Mouse (Mus musculus): ENCODE results near the gene Tmem251.

Tmem251 gene

DNA sequence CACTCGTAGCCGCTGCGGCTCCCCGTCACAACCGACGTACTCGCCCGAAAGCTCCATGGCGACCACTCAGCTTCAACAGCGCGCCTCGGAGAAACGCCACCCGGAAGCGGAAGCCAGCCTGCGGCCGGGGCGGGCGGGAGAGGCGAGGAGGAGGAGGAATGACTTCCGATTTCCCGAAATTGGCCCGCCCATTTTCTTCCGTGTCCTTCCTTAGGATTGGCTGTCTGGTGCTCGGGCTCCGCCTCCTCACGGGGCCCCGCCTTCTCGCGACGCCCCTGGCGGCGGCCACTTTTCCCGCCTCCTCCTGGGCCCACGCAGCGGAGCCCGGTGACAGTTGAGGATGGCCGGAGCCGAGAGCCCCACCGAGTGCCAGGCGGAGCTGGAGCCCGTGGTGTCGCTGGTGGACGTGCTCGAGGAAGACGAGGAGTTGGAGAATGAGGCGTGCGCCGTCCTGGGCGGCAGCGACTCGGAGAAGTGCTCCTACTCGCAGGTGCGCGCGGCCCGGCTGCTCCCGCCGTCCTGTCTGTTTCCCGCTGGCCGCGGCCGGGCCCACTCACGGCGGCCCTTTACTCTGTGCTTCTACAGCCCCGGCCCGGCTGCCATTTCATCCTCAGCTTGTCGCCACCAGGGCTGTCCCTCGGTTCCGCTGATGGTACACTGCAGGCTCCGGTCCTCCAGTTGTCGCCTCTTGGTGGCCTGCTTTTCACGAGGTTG is 14.3 kb downstream of the Tmem251 start, which contains the start of the genes Gm28051, Gon7 and Ubr7:
TSS of gene Gm28051 (minus strand) at position 77 of the 714 bp plus-strand sequence.
TSS of gene Gon7 (minus strand) at position 115 of the 714 bp plus-strand sequence.
TSS of gene Ubr7 (plus strand) at position 279 of the 714 bp plus-strand sequence.
- DNase-seq: peak; percentile 98

DNA sequence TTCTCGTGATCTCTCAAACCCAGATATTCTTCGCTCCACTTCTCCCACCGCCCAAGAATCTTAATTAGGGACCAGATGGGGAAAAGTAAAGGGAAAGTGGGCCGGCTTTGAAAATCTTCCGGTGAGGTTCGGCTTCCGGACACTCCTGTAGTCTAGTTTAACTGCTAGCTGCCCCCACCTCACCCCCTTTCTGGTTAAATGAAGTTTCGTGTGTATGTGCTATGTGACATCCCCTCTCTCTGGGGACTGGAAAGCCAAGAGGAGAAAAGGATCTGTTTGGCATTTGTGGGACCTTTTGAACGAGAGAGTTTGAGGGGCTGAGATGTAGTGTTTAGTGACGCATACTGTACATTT is 14.8 kb downstream of the Tmem251 start, which contains the start of gene Gm20604:
TSS of gene Gm20604 (minus strand) at position 270 of the 354 bp plus-strand sequence.
- peak; percentile 15 for DNase-seq

GRCm38 (mm10) chr12:102758936-102759335 is 15.4 kb downstream of the Tmem251 start:
- DNase-seq: no peak

GRCm38 (mm10) chr12:102761668-102762067 is 18.1 kb downstream of the Tmem251 start:
- DNase-seq: no peak

- DNase-seq: no peak
These were observed 20.1 kb downstream of the Tmem251 start for GRCm38 (mm10) chr12:102763696-102764095.

DNA sequence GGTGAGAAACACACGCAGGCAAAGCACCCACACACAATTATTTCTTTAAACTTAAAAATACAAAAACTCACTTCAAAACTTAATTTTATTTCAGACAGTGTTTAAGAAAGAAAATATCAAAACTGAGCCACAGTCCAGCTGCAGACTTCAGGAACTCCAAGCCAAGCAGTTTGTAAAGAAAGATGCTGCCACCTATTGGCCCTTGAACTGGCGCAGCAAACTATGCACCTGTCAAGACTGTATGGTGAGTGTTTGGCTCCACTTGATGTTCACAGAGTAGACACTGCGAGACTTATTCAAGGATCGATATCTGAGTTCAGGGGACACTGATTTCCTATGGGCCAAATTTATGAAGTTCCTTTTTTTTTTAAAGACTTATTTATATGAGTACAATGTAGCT is 25.4 kb downstream of the Tmem251 start:
- DNase-seq: no peak

DNA sequence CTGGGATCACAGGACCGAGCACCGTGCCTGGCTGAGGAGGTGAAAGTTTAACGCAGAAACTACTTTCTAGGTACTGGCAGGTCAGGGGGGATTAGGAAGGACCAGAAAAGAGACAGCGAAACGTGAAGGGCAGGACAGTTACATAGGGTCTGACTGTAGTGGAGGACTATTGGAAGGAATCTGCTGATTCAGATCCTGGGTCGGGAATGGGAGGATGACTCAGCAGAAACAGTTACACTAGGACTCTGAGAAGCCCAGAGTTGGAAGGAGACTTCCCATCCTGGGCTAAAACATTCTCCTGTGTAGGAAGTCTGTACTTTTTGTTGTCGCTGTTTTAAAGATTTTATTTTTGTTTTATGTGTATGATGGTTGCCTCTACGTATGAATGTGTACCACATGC is 28.0 kb downstream of the Tmem251 start:
- DNase-seq: no peak

DNA sequence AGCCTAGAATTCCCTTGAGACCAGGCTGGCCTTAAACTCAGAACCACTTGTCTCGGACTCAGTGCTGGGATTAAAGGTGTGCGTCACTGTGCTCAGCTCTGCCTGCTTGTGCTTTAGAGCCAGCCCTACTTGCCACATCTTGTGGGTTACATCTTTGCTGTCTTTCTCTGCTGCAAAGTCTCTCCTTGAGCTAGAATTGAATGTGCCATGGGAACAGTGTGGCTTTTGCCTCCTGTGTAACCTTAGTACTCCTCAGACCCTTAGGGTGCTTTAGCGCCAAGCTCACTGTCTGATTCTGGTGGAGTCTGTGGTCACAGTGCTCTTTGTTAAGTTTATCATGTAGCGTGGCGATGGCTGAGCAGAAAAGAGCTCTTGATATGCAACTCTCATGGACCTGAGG is 29.1 kb downstream of the Tmem251 start:
- DNase-seq: no peak

DNA sequence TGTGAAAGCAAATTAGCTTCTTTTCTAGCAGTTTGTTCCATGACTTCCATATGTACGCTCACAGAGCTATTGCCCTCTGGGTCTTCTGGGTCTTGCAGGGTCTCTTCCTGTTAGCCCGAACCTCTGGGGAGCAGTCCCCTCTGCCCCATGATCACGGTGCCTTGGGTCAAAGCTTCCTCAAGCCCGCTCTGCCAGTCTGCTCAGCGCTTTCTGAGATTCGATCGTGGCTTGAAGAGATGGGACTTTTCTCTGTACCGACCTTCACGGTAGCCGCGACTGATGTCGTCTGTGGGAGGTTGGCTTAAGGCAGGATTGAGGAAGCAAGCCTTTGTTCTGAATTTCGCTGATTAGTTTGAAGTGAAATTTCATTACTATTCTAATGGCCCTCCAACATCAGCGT is 32.5 kb downstream of the Tmem251 start:
- no peak for DNase-seq

- DNase-seq: no peak
These were observed 34.6 kb downstream of the Tmem251 start for GRCm38 (mm10) chr12:102778151-102778550.

DNA sequence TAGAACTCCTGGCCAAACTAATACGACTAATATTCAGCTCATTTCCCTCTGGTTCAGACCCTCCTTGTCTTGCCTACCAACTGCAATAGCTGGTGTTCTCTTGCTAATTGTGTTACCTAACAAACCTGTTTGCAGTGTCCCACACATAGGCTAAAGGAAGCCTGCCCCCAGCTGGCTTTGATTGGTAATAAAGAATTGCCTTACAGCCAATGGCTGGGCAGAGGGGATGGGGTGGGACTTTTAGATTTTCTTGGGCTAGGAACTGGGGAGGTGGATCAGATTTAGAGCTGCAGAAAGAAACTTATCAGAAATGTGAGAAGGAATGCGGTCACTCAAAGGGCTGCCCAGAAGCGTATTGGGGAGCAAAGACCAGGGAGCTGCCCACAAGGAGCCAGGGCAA is 35.9 kb downstream of the Tmem251 start:
- DNase-seq: peak; percentile 34

GRCm38 (mm10) chr12:102782841-102783240 is 39.3 kb downstream of the Tmem251 start:
- no peak for DNase-seq

DNA sequence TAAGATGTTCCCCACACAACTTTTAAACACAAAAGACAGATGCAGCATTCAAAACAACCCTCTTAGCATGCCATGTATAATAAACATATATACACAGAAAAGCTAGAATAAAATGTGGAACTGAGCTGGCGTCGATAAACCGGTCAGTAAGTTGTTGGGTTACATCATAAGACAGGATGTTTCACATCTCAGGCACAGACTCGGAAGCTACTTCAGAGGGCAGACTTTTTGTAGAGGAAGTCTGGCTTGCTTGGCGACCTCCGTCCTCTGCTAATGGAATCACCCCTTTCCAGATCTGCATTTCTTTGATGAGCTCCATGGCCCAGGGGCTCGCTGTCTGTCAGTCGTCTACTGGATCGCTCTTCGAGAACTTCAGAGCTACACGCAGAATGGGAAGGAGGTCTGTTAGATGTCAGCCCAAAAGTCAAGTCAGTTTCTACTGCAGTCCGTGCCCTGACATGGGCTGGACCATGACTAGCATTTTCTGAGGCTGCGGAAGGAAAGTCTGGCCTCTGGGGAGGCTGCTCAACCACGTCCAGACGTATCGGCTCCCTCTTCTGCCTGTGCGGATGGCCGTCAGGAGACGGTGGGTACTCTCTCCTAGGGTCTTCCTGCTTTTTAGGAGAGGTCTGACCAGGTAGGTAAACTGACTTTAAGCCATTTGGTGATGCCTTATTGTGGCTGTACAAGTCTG is 41.5 kb downstream of the Tmem251 start:
- DNase-seq: no peak

DNA sequence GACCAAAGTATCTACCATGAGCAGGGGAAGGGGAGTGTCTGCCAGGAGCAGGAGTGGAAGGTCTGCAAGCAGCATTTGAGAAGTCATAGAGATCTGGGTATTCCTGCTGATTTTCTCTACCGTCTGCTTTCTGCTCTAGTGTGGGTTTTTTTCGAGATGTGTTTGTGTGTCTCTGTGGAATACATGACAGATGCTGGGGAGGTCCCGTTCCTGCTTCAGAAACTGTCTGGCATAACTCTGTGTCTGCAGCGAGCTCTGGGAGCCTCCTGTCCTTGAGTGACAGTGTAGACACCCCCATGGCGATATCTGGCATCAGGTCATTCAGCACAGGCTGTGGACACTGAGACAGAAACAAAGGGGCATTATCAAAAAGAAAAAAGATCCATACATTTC is 42.0 kb downstream of the Tmem251 start:
- no peak for DNase-seq

DNA sequence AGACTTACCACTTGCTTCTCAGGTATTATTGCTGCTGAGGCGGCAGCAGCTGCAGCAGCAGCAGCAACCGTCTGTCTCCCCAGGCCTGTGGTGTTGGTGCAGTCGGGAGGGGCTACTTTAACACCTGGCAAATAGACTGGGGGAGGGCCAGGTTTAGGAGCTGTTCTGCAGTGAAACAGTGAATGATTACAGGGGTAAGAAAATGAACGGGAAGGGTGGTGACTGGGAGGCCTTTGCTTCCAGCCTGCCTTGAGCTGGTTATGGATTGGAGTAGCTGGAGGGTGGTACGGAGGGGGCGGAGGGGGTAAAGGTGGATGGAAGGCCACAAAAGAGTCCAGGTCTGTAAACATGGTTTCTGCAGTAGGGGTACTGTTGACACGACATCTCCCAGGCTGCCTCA is 44.4 kb downstream of the Tmem251 start:
- DNase-seq: no peak

Measured in lung, postnatal 10 days (tissue).